Mouse (Mus musculus) gastrocnemius, postnatal 14 days (tissue): ENCODE data around the gene Sec24d. TPM values are rescaled to one million over a fixed set of nuclear protein-coding genes. Genes with fewer than 3 reads are reported as not detected.
A peak's percentile ranks its signal among the peaks of the same experiment; 100 is the strongest.

Source experiments
- DNase-seq: peaks from one replicate; pipeline ENCODE4 v3.0.0; 2021; ENCODE audit warnings: mixed read lengths
- intact Hi-C: fragments of 180-260 bp; cut with DNase I; formaldehyde crosslinking; loops from one replicate; pipeline ENCODE4 v1.15.1; 2025; ENCODE audit warnings: low total_unique reads
- long read RNA-seq, 2 experiments: library from polyadenylated mRNA; stranded (forward); transcript quantifications; one replicate each; pipeline ENCODE4 v2.0.0; 2021
- total RNA-seq, 2 experiments: library from RNA; stranded (reverse); gene quantifications; 2 replicates each; pipeline ENCODE4 v1.2.3; 2021

The Sec24d gene
- 10 to 100 TPM; 17.8 to 23.9 TPM for total RNA-seq
- long read RNA-seq, experiment 1, transcript Sec24d-201 (23 exons, 3,903 nt), result major isoform, 10 of 13 reads
- long read RNA-seq, experiment 1, partial matches to known transcripts, result 3 of 13 reads
- long read RNA-seq, experiment 1, other reads (novel, unspliced or antisense), result 0 of 13 reads
- long read RNA-seq, experiment 2, transcript Sec24d-201 (23 exons, 3,903 nt), result major isoform, 7 of 10 reads
- long read RNA-seq, experiment 2, partial matches to known transcripts, result 3 of 10 reads
- long read RNA-seq, experiment 2, other reads (novel, unspliced or antisense), result 0 of 10 reads

DNA sequence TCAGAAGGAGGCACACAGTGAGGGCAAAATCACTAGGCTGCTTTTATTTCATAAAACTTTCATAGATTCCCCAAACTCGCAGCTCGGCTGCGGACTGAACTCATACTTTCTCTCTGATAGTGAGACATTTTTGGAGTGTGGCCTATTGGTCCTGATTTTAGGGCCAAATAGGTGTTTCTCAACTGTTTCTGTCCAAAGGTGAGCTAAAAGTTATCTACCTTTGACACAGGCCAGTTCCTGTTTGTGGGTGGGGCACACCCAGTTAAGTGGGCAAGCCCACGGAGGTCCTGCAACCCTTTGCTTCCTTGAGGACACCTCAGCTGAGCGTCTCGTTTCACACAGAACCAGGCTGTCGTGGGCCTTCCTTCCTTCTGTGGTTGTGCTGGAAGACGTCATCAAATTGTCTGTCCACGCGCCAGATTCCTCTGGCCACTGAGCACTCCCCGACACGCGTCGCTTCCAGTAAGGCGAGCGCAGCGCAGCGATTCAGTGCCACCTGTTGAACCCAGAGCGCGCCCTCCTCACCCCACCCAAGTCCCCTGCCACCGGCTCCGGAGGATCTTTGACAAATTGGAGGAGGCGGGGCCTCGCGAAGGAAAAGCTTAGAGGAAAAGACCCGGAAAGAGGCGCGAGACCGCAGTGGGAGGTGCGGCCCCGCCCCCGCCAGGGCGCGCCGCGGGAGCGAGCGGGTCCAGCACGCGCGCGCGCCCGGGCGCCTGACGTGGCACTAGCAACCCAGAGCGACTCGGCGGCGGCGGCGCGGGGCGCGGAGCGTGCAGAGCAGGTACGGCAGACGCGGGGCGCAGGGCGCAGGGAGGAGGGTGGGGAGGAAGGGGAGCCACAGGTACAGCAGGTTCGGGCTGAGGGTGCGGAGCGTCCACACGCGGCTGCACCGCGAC lies at the start of gene Sec24d:
Gene Sec24d (plus strand): TSS at position 703 of the 899 bp plus-strand sequence.
- intact Hi-C loops, result no loop called here
- DNase-seq, result peak; percentile 88

DNA sequence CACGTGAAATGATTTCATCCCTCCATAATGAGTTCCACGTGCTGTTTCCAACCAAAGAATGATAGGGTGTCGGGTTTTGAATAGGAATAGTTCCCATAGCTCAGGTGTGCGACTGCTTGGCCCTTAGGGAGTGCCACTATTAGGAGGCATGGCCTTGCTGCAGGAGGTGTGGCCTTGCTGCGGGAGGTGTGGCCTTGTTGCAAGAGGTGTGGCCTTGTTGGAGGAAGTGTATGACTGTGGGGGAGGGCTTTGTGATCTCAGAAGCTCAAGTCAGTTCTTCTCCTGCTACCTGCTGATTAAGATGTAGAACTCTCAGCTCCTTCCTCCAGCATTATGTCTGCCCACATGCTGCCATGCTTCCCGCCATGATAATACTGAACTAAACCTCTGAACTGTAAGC lies 48.6 kb upstream of the Sec24d start:
- no peak for DNase-seq
- intact Hi-C loops, result no loop called here

DNA sequence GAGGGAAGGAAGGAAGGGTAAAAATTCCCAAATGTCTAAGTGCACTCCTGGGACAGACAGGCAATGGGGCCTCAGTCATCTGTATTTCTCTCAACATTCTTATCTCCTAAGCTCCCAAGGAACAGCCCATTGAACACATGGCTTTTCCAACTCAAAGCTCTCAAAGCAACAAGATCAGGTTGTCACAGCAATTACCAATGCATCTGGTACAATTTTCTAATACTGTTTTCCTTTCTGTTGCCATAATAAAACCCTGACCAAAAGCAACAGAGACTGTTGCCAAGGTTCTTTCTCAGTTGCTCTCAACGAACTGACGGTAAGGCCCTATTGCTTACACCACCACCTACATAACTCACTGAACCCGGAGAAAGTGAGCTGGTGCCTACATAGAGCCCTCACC lies 40.0 kb upstream of the Sec24d start:
- no peak for DNase-seq

DNA sequence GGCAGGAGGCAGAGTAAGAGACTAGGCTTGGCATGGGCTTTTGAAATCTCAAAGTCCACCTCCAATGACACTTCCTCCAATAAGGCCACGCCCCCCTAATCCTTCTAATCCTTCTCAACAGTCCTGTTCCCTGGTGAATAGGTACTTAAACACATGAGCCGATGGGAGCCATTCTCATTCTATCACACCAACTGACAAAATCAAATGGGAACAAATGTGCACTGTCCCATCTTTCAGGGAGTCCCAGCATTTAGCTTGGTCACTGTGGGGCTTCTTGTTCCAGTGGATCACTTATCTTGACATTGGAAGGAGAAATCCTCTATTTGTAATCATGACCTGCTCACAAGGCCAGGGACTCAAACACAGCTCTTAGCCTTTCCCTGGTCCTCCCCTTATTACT lies 35.6 kb upstream of the Sec24d start:
- intact Hi-C loops, result loop anchor here (5.0 kb wide), 1 partner anchor 91 kb away; no protein-coding TSS in a partner anchor
- no peak for DNase-seq

More for the DNA sequence above, 40.0 kb upstream of the Sec24d start:
- intact Hi-C loops, result no loop called here

DNA sequence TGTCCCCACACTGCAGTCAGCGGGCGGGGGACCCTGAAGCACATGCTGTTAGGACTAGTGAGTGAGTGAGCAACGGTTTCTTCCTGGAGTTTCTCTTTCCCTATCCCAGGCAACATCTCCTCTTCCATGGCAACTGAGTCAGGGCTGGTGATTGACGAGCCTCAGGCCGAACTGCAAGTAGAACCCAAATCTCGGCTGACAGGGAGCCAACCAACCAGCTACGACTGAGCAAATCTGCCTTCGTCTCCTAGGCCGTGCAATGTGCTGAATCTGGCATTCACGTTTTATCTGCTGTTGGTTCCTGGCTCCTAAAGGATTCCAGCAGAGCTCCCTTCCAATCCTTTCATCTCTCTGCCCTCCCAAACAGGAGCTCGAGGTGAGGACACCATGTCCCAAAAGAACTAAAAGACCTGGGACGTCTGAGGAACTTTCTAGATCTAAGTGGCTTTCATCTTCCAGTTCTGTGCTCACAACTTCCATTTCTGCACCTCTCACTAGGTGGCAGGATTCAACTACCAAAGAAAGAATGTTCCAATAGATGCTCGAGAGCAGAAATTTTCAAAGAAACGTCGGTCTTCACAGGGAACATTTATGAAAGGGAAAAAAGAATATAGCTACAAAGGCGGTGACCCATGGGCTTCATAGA lies 32.9 kb upstream of the Sec24d start:
- no peak for DNase-seq

DNA sequence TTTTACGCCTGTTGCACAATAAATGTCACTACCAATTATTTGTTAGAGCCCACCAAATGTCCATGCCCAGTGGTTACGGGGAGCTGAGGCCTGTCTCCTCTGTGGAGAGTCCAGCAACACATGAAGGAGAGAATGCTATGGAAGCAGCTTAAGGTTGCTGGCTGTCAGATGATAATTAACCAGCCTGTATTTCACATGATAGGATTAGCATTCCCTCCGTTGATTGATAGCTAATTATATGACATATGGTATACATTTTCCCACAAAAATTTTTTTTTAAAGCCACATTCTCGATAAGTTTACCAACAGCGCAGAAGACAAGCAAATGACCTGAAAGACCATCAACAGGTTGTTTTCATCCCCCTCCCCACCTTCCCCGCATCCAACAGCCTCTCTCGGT lies 31.8 kb upstream of the Sec24d start:
- intact Hi-C loops, result no loop called here
- no peak for DNase-seq

More for the DNA sequence above, 32.9 kb upstream of the Sec24d start:
- intact Hi-C loops, result loop anchor here (5.0 kb wide), 1 partner anchor 88 kb away; no protein-coding TSS in a partner anchor

DNA sequence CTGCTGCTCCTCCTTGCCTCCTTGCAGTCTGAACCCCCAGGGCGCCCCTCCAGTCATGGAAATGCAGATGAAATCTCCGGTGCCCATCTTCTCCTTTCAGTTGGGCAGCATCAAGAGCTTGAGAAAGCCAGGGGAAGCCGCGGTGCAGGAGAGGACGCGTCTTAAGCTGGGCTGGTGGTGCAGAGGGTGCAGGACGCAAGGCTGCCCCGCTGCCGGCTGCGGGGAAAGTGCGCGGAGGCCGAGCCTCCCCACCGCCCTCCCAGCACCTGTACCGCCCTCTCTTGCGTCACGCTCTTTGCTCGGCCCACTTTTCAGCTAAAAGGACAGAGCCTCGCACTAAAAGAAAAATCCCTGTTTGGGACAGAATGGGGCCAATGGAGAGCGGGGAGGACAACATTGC lies 31.3 kb upstream of the Sec24d start, which contains the start of gene Synpo2:
Gene Synpo2 (minus strand): TSS at position 229 of the 400 bp plus-strand sequence.
- DNase-seq, result peak; percentile 59
- intact Hi-C loops, result no loop called here

DNA sequence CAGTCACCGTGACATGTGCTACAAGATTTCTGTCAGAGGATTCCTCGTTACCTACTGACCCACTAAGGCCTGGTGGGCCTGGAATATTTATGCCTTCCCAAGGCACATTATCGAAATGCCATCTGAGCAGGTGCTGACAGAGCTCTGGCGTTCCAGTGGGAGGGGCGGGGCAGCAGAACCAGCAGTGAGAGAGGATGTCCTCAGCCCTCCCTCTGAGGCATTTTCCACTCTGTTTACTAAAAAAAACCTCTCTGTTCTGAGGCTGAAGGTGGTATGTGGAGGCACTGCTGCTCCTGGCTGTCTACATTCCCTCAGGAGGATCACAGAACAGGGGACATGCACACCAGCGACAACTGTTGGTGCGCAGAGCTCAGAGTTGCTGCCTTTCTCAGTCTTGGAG lies 30.2 kb upstream of the Sec24d start:
- no peak for DNase-seq
- intact Hi-C loops, result no loop called here

DNA sequence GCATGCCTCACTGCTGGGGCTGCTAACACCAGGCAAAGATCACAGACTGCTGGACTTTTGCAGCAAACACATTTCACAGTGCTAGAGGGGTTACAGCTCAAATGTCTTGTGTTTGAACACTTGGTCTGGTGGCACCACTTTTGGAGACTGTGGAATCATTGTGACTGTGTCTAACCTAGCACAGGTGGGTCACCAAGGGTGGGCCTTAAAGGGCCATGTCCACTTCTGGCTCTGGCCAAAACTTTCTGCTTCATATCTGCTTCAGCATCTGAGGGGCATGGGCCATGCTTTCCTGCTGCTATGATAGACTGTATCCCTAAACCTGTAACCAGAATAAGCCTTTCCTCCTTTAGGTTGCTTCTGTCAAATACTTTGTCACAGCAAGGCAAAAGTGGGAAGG lies 29.8 kb upstream of the Sec24d start:
- no peak for DNase-seq
- intact Hi-C loops, result no loop called here

DNA sequence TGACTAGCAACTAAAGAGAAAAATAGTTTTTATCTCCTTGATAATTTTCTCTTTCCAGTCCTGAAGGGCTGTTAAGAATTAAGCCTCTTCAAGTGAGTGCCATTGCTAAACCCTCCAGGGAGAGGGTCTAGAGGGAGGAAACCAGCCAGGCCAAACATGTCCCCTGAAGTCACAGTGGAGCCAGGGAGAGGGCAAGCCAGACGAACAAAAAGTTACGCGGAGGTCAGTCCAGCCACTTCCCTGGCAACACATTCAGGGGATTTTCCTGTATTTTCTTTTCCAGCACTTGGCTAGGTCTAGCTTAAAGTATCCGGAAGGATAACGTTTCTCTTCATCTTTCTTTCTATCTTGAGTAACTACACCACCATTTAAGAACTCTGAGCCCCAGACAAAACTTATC lies 22.9 kb upstream of the Sec24d start:
- DNase-seq, result peak; percentile 26
- intact Hi-C loops, result no loop called here

DNA sequence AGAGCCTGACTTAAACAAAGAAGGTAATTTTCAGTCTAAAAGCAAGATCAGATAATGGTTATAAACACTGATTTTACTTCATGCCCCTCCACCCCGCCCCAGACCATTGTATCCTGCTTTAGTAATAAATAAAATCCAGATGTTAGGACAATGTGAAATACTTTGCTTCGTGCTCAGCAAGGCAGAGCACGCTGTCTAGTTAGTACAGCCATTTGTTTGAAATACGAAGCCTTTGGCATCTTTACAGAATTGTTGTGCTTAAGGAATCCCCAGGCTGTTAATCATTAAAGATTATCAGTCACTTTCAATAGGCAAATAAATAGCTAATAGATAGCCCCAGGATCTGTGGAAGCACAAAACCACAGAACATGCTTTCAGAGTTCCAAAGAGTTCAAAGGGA lies 21.6 kb upstream of the Sec24d start:
- intact Hi-C loops, result no loop called here
- DNase-seq, result no peak

DNA sequence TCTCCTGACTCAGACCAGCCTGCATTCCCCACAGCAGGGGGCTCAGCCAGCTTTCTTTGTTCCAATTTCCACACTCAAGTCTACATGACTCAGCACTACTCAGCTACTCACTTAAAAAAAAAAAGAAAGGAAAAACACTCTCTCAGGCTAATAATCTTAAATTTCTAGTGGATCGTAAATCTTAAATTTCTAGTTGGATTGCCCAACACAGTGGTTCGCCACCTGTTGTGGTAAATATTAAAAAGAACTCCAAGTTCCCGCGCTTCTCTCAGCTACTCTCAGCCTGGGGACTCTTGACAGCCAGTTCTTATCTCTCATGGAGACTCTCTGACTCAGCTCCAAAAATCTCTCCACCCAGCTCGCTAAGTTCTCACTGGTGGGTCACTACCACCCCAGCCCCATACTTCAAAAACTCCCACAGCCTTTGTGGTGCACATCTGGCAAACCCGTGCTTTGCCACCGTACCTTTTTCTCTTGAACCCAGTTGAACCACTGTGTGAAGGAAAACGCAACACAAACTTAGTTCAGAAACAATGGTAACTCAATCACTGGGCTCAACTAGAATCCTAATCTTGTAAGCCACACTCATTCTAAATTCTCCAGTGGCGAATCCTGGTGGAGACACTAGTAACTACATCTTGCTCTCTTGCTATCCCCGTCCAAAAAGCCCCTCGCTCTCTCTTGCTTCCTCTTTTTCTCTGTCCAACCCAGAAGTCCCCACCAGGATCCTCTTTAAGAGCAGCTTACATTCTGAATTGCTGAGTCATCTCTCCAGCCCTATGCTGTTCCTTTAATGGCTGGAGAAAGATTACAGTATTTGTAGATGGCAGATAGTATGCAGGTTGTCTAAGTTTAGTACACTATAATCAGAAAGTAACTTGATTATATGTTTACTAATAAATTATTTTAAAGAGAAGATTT lies 10.8 kb upstream of the Sec24d start:
- intact Hi-C loops, result no loop called here
- DNase-seq, result no peak

DNA sequence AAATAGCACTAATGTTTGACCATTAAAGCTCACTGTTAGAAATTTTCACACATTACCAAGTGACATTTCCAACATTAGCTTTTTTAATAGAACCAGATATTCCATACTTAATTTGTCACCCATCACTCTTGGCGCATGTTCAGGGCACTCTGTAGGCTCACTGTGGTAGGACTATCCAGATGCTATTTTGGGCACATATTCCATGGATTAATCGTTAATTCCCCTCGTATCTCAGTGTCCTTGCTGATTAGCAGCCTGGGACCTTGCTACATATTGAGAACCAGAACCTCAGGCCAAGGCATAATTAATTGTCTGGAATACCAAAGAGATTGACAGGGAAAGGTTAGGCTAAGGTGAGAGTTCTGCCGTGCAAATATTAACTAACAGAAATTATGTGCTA lies 8.5 kb upstream of the Sec24d start:
- no peak for DNase-seq
- intact Hi-C loops, result no loop called here

DNA sequence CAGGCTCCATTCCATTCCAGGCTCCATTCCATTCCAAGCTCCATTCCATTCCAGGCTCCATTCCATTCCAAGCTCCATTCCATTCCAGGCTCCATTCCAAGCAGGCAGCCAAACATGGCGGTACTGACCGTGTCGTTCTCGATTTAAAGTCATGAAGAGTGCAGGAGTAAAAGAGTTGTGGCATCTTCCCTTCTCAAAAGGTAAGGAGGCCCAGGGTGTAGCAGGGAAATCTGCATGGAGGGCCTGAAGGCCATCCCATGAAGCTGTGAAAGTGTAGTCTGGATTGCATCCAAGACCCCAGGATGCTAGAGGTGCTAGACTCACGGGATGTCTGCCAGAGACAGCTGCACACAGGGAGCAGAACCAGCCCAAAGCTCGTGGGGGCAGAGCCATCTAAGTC lies 2.5 kb upstream of the Sec24d start:
- DNase-seq, result no peak
- intact Hi-C loops, result no loop called here

DNA sequence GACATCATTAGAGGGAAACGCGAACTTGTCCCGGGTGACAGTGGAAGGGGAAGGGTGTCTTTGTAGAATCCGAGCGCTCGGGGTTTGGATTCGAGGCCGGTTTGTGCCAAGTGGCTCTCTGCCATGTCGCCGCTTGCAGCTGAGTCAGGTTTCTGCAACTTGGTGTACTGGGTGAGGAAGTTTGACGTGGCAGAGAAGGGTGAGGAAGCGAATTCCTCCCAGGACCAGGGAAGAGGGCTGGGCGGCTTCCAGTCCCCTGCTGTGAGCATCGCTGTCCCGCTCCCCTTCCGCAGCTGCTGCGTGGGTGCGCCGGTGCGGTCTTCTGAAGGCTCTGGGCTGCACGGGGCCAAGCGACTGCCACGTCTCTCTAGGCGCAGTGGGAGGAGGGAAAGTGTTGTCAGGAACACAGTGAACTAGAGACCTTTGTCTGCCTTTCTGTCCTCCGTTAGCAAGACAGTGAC lies 516 bp downstream of the Sec24d start:
- DNase-seq, result peak; percentile 65
- intact Hi-C loops, result no loop called here

DNA sequence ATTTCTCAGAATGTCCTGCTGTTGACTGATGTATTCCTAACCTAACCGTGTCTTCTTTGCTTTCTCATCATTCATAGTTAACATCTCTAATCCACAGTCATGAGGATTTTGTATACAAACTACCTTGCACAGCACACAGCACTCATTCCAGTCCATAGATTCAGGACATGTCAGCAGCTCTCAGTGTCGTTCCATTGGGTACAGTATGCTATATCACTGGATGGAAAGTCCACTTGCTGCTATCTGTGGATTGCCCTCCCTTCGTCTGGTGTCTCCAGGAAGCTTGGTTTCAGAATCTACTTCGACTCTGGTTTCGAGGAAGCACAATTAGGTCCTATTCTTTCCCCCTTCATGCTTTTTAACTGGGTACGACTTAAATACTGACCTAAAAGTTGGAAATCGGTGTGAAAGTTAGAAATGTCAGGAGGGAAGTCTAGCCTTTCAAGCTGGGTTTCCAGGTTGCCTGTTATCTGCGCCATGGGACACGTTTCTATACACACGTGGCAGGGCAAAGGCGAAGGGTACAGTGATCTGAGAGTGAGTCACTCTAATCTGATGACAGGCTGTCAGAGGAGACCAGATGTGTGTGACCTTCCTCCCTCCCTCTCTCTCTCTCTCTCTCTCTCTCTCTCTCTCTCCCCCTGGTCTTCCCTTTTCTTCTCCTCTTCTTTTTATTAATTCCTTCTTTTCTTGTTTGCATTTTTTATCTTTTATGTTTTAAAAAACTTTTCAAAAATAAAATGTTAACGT lies 15.8 kb downstream of the Sec24d start:
- intact Hi-C loops, result no loop called here
- no peak for DNase-seq

DNA sequence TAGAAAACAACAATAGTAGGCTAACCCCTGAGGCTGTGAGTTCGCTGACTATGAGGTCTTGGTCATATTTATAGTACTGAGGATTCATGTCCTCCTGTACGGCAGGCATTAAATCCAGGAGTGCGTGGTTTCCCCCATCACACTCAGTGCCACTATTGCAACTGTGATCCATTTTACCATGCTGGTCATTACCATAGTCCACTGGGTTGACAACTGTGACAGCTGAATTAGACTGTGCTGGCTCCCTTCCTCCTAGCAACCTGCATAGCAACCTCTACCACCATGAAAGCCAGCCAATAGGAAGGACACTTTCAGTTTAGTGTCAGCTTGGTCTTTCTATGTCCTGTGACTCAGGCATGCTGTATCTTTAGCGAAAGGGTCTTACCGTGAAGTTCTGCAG lies 17.0 kb downstream of the Sec24d start:
- no peak for DNase-seq
- intact Hi-C loops, result no loop called here

DNA sequence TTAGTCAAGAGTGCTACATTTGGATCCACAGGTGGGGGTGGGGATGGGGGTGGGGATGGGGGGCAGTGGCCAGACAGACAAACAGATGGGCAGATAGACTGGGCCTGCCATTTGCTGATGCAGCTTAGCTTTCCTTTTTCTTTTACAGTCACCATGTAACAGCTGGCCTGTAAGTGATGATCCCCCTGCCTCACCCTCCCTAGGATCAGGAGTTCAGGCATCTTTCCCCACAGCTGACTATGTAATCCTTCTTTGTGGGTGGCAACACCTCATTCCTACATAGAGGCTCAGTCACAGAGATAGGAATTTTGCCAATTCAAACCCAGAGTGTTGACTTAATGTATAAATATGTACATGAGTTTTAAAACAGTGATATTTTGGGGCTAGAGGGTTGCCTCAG lies 18.4 kb downstream of the Sec24d start:
- DNase-seq, result no peak
- intact Hi-C loops, result no loop called here
